Mouse (Mus musculus) WW6 (cell line): ENCODE measurements around the gene Adgra3.
A peak's percentile ranks its signal among the peaks of the same experiment; 100 is the strongest.

Experiments used
- DNase-seq: peaks from one replicate; pipeline ENCODE4 v3.0.0-alpha.2; 2013; ENCODE audit warnings: low read depth, low spot score

Gene Adgra3

DNA sequence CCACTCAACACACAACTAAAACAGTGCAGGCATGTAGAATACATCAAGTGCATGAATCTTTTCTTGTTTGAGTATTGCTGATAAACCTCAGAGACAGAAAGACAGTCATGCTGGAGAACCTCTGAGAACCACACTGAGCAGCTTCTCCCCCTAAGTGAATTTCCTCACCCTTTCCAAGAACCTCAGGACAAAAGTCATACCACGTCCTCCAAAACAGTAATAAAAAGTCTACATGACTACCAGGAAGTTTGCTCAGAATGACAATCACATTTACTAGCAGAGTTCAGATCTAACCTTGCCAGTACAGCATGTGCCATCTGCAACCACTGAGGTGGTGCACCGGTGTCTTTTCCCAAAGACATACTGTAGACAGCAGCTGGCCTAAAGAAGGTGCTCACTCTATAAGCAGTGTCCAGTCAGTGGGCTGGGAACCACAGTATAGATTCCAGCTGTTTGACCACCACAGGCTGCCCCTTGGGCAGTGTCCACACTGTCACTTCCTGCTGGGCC lies 27.0 kb downstream of the Adgra3 start:
- no peak for DNase-seq

DNA sequence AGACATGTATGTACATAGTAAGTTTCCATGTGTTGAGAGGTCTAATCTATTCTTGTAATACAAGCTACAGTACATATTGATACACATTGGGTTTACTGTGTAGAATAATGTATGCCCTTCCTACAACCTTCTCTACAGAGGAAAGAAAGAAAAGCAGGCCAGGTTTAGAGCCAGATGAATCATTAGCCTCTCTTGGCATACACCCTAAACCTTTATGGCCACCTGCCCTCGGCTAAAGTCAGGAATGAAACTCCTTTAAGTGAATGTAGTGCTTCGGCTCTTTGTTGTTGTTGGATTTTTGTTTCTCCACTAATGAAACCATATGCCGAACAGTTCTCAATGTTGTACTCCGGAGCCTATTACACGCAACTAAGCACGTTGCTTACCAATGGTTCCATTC lies 27.5 kb downstream of the Adgra3 start:
- DNase-seq: no peak

DNA sequence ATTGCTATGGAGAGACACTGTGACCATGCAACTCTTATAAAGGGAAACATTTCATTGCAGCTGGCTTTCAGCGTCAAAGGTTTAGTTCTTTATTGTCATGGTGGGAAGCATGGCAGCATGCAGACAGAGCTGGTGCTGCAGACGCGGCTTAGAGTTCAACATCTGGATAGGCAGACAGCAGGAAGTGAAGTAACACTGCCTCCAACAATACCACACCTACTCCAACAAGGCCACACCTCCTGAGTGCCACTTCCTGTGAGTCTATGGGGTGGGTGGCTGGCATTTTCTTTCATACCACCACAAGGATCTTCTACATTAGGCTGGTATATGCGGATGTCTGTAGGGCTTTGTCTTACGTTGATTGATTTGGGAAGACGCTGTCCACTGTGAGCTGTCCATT lies 29.1 kb downstream of the Adgra3 start:
- DNase-seq: no peak

DNA sequence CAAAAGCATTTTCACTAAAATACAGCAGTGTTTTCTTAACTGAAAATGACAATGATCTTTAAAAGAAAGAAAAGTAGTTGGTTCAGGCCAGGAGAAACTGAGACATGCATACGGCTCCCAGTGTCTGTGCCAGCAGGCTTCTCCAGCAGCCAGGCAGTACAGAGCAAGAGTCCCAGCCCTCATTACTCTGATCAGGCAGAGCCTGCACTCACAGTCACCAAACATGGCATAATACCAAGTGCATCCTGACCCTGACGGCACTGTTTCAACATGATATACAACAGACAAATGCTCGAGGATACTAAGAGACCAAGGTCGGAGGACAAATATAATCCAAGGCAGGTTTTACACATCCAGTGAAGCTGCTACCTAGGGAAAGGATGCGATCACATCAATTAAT lies 31.2 kb downstream of the Adgra3 start:
- DNase-seq: no peak

DNA sequence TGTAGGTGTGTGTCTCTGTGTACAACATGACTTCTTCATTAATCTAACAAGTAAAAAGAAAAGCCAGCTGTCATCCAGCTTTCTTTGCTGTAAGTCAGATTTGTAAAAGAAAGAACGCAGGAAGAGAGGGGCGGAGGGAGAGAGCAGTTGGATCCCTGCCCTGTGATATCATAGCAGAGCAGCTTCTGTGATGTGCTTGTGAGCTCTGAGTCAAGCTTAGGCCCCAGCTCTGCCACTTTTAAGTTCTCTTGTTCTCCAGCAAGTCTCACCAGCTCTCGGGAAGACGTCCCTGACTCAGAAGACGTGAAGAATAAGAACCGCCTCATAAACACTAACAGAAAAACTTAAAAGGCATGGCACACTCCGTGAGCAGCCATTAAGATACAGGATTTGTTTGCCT lies 31.8 kb downstream of the Adgra3 start:
- no peak for DNase-seq

DNA sequence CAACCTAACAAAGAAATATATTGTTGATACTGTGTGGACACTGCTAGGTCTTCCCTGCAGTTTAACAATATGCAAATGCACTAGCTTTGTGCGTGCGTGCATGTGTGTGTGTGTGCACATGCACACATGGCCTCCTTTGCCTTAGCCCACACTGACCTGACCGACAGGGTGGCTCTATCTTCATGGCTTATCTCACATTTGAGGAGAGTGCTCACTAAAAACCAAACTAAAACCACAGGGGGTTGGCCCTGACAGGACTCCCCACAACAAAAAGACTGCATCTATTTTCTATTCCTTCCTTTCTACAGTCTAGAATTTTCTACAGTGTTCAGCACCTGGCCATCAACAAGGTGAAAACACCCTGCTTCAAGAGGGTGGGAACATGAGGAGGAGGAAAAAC lies 32.7 kb downstream of the Adgra3 start:
- no peak for DNase-seq

DNA sequence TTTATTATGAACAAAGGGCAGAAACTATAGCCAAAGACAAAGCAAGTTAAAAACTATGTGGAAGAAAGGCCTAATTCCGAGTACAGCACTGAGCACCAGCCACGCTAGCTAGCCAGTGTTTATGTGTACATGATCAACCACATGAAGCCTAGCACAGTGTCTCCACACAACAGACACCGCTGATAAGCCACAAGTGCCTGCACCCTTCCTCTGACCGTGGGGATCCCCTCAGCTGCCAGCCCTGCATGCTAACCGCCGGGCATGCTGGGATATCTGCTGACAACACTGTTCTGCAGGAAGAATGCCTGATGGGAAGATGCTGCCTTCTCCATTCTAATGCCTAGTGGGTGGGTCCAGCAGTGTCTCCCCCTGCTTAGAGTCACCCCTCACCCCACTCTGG lies 34.7 kb downstream of the Adgra3 start:
- DNase-seq: no peak

DNA sequence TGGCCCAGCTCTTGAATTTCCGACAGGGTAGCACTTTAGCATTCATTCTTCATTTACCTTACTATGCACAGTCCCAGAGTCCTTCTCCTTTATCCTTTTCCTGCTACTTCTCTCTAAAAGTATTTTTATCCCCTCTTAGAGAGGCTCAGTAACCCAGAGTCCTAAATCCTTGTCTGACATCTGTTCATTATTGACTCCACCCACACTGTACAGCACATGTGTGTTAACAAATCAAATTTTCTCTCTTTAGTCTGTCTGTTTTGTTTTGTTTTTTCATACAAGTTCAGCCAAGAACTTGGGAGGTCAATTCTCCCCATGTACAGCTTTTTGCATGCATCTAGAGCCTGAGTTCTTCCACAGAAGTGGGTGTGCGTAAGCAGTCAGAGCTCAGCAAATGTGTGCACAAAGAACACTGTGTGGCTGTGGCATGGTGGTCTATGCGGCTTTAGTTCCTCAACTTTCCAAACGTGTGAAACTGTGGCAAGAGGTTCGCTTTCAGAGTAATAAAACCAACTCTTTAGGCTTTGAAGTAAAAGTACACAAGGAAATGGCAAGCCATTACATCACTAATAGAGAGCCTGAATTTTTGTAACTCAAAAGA lies 42.7 kb downstream of the Adgra3 start:
- DNase-seq: no peak

DNA sequence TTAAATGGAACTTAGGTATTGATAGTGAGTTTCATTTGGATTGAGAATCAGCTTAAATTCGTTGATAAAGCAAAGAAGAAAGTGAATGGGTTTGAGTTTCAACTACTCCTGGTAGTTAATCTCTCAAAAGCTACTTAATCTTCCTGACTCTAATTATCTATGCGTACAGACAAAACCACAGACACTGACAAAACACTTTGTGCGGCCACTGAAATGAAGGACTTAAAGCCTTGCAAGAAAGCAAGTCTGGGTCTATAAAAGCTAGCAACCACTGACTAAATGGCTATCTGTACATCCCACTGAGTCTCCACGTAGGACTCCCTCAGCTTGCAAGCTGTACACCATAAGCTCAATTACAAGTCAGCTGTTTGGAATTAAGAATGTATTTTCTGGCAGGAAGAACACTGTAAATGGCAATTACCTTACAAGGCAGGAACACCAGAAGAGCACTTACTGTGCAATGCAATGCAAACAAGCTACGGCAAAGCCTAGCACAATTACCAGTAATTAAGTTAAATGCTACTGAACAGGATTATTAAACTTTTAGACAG lies 43.6 kb downstream of the Adgra3 start:
- DNase-seq: no peak

DNA sequence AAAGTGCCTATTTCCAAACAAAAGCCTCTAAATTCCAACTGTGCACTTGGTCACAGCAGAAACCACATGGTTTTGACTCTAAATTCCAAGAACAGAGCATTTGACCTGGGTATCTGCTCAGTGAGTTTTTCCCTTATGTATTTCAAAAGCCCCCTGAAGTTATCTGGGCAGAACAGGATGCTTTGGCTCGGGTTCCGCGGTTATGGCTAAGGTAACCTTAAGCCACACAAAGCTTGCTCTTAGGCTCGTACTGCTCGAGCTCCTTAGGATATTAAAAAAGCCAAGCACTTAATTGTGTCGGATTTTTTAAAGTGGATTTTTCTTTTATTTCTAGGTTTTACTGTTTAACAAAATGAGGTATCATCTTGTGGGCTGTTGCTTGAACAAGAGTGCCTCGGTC lies 44.1 kb downstream of the Adgra3 start:
- no peak for DNase-seq

DNA sequence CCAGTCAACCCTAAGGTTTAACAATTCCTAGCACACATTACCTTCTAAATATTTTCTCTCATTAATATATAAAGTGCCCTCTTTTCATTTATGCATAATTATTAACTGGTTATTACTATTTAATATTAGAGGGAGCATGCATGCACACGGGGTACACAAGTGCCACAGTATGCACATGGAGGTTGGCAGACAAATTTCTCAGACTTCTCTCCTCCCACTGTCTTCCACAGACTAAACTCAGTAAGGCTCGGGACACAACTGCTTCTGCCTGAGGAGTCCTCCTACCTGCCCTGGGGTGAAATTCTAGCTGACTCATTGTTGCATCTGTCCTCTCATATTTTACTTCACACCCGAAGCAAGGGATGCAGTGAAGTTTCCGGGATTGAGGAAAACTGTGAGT lies 44.8 kb downstream of the Adgra3 start:
- no peak for DNase-seq

DNA sequence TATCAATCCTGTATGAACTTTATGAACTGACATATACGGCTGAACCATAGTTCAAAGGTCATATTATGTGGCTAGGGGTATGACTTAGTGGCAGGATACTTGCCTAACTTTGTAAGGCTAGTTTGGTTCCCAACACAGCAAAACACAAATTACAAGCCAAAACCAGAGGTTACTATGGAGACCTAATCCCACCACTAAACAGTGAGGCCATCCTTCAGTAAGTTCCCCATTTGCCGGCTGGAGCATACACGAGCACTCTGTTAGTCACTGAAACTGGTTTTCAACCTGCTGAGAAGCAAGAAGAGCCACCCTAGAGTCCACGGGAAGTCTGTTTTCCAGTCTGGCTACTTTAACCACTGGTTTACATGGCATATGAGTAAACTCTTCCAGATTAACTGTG lies 50.0 kb downstream of the Adgra3 start:
- no peak for DNase-seq

DNA sequence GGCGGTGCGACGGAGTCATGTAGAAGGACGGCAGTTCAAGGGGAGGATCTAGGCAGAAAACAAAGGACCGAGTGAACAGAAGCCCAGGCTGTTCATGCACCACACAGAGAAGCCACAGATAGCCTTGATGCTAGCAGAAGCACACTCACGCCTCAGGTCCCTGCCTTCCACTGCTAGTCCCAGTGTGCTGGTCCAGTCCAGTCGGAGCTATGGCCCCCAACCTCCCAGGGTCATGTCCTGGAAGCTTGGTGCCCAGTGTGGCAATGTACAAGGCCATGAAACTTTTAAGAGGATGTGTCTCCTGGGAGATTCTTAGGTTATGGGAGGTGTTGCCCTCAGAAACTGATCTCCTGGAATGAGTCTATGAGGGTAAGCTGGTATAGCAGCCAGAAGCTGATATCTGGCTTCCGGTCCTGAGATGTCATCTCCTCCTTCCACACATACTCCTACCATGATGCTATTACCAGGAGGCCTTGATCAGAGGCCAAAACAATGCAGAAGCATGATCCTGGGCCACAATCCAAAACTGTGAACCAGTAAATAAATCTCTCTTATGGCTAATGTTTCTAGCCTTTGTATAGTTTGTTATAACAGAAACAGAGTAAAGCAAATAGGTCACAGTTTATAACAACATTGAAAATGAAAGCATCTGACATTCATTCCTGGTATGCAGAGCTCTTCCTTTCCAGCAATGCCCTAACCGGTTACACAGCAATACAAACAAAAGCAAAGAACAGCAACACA lies 51.7 kb downstream of the Adgra3 start:
- no peak for DNase-seq

DNA sequence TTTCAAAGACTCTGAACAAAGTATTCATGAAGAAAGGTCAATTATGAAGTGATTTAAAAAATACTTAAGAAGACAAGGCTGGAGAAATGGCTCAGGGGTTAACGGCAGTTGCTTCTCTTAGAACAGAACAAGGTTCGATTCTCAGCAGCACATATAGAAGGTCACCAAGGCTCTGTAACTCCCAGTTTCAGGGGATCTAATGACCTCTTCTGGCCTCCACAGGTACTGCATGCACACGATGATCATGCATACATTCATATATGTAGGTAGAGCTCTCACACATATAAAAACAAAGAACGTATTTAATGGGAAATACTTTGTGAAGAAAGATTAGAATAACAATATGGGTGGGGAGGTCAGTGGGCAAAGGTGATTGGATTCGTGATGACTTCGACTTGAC lies 56.5 kb downstream of the Adgra3 start:
- no peak for DNase-seq

DNA sequence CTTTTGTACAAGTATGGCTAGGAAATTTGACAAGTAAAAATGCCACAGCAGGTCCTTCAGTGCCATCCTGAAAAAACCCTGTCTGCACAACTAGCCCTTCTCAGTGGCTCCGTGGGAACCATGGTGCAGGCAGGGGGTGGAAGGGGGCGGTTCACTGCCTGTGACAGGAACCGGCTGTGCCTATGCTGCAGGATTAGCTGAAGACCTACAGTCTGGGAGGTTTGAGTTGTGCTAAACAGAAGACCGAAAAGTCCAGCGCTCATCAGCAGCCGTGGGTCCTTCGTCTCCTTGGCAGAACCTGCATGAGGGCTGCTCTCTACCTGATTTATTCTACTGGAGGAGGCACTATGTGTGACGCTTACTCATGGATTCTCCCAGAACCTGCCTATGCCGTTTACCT lies 59.0 kb downstream of the Adgra3 start:
- DNase-seq: no peak

DNA sequence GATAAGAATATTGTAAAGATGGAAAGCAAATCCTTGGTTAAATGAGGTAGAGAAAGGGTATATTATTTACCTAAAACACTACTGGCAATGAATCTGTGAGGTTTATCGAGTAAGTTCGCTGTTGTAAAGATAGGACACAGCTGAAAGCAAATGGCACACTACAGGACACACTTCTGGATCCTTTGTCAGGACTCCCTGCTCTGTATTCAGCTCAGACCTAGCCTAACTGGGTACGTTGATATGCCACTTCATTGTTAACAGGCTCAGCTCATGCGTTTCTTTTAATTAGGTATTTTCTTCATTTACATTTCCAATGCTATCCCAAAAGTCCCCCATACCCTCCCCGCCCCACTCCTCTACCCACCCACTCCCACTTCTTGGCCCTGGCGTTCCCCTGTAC lies 61.8 kb downstream of the Adgra3 start:
- no peak for DNase-seq

DNA sequence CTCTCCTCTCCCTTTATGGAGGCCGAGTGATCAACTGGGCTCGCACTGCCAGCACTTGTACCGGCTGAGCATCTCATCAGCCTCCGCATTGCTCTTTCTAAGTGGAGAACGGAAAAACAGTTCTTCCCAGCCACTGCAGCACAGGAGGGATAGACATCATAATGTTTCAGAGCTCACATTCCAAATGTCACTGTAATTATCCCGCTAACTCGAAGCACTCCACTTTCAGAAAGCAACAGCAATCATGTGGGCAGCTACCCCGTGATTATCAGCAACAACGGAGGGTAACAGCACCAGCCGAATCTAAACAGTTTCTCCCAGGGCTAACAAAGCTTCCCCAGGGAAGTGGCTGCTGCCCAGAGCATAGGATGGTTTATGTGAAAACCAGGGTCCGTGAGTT lies 62.3 kb downstream of the Adgra3 start:
- DNase-seq: no peak

DNA sequence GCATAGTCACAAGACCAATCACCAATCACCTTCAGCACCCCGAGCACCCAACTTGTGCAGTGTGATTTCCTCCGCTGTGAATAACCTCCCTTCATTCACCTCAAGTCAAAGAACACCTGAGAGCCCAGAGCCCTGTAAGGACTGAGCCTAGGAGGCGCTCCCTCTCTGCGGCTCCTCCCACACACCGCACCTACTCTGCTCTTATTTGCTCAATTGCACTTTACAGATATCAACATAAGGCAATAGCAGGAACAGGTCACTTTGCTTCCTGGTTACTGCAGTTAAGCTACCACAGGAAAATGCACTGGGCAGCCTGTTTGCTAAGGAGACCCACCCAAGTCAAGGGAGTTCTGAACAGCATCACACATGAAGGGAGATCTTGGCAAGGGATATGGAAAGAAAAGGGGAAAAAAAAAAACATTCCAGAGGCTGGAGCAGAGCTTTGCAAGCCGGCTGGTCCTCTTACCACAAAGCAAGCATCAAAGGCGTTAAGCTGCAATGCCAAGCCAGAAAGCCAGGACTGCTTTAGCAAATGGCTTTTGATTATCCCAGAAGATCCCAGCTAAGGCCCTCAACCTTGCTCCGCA lies 68.0 kb downstream of the Adgra3 start:
- no peak for DNase-seq

DNA sequence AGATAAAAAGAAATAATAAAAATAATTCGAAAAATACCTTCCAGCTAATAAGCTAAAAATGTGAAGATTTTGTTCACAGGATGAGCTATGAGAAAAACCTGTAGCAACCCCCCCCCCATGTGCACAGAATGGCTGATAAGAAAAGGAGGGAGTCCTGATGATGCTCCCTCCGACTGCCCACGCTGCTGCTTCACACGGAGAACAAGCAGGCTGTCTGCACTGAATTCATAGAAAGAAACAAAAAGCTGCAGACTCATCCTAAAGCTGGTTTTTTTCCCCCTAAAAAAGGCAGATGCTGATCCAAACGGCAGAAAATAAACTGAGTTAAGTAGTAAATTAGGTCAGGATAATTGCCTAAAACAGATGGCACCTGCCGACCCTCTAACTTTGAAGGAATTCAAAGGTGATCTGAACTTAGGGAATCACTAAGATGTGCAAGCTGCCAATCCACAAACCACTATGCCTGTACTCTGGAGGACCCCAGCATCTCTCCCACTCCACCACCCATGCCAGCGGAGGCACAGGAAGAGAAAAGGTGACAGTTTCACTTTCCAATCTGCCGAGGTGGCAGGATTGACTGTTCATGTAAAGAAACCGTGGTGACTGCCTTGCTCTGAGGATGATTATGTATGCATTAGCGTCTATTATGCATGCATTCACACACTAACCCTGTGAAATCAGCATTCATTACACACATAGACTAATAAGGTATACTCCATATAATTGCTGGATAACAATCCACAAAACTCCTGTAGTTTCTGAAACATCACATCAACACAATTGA lies 70.6 kb downstream of the Adgra3 start:
- DNase-seq: no peak

DNA sequence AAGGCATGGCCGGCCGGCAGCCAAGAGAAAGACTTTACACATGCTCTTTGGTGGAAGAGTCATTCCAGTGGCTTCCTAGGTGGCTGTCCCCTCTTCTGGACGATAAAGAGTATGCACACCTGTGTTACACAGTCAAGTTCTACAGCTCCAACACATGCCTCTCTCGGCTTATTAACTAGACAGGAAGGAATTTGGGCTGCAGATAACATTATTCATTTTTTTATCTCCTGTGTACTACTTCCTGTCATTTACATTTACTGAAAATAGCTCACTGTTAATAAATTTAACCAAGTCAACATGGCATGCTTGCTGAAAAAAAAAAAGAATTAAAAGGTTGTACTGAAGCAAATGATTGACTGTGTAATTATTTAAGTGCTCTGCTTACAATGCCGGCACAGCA lies 78.1 kb downstream of the Adgra3 start:
- DNase-seq: no peak

DNA sequence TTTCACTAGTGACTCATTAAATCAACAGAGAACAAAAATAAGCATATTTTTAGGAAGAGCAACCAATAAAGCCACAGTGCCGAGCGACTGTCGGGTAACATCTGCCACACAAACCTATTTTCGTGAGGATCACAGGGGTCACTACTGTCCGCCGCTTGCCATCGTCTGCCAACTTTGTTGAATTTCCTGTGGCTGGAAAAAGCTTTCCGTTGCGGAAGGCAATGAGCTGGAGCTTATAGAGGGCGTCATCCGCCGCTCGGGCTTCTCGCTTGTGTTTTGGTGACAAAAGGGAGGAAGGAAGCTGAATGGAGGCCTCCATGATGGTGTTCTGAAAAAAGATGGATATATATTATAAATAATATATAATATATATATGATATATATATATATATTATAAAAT lies 79.6 kb downstream of the Adgra3 start:
- DNase-seq: no peak

DNA sequence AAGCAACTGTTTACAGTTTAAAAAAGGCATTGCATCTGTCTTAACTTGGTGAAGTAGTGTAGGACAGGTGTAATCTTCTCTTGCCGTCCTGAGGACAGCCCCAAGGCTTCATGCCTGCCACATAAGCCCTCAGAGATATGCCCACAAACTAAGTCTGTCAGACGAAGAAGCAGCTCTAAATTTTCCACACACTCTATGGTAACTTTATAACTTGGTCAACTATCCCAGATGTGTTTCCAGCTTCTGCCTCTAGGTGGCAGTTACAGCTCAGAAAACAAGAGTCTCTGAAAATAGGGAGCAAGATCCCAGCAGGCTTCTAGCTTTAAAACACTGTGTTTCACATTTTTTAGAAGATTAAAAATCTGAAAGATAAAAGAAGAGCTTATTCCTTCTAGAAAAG lies 82.8 kb downstream of the Adgra3 start:
- peak; percentile 7 for DNase-seq
